Mouse (Mus musculus): ENCODE data around the gene Gfra1. TPM values are rescaled to one million over a fixed set of nuclear protein-coding genes. Genes with fewer than 3 reads are reported as not detected.

The Gfra1 gene
- polyA plus RNA-seq, 1 experiment from 2014 or later = 6.6 TPM

- Histone ChIP-seq H3K27ac (replicated peaks) (no peak overlapping the region), H3K27me3 (replicated peaks) (no peaks in the 10 kb centered on the region), H3K36me3 (0 out of 2 replicates have a peak, but pooled peaks cover 3% of the 10 kb centered on the region), H3K4me2 (no peak overlapping the region), H3K9me3 (peaks cover 4% of the 10 kb centered on the region; the same call in 1 of the 2 replicates), H3K9ac (no peak overlapping the region), H3K4me1 (no peaks in the 10 kb centered on the region), H3K4me3 (no peak overlapping the region)
- no peak for ATAC-seq (ENCODE audit: extremely low read depth, insufficient number of reproducible peaks, low FRiP score, low TSS enrichment)
- 82% methylated on average over 5 of the region's 5 CpGs for WGBS
These were observed 140.0 kb downstream of the Gfra1 start for GRCm38 (mm10) chr19:58315681-58316080.

DNA sequence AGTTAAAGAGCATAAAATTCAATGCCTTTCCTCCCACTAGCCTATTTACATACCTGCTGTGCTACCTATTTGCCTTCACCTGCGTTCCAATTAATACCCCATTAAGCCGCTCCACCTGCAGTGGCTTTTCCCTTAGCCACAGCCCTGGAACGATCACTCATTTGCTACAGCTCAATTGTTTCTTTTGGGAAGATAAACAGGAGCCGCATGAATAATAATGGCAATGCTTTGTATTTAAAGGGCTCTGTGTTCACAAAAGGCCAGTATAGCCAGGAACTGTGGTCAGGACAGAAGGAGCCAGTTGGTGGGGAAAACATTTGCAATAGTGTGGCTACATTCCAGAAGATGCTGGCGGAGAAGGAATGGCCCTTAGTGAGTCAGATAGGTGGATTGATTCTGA lies 141.1 kb downstream of the Gfra1 start:
- no peak for ATAC-seq (ENCODE audit: extremely low read depth, insufficient number of reproducible peaks, low FRiP score, low TSS enrichment)
- no peak overlapping the region for H3K27ac ChIP-seq (replicated peaks)
- H3K9ac ChIP-seq = no peak overlapping the region
- H3K4me2 ChIP-seq = no peak overlapping the region
- H3K4me1 ChIP-seq = no peaks in the 10 kb centered on the region
- H3K27me3 ChIP-seq (replicated peaks) = no peaks in the 10 kb centered on the region
- no peak overlapping the region for H3K4me3 ChIP-seq
- 81% methylated on average over 5 of the region's 5 CpGs for whole genome bisulfite sequencing
- H3K36me3 ChIP-seq = 0 out of 2 replicates have a peak, but pooled peaks cover 3% of the 10 kb centered on the region
- H3K9me3 ChIP-seq = peaks cover 4% of the 10 kb centered on the region; the same call in 1 of the 2 replicates

DNA sequence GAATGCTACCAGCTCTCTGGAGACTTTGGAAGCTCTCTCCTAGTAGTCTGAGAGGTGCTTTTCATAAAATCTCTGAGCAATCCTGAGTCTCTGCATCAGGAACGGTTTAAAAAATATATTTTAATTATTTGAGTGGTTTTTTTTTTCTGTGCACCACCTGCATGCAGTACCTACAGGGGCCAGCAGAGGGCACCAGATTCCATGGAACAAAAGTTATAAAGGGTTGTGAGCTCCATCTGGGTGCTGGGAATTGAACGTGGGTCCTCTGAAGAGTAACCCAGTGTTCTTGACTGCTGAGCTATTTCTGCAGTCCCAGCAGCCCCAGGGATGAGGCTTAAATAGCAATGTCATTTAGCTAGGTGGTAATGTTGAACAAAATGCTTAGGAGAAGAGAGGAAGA lies 141.9 kb downstream of the Gfra1 start:
- Histone ChIP-seq H3K27me3 (replicated peaks) (no peaks in the 10 kb centered on the region), H3K27ac (replicated peaks) (no peak overlapping the region), H3K4me1 (no peaks in the 10 kb centered on the region), H3K9ac (no peak overlapping the region), H3K36me3 (0 out of 2 replicates have a peak, but pooled peaks cover 3% of the 10 kb centered on the region), H3K4me2 (no peak overlapping the region), H3K9me3 (peaks cover 4% of the 10 kb centered on the region; the same call in 1 of the 2 replicates), H3K4me3 (no peak overlapping the region)
- WGBS = 75% methylated on average over 2 of the region's 2 CpGs
- ATAC-seq (ENCODE audit: extremely low read depth, insufficient number of reproducible peaks, low FRiP score, low TSS enrichment) = no peak

DNA sequence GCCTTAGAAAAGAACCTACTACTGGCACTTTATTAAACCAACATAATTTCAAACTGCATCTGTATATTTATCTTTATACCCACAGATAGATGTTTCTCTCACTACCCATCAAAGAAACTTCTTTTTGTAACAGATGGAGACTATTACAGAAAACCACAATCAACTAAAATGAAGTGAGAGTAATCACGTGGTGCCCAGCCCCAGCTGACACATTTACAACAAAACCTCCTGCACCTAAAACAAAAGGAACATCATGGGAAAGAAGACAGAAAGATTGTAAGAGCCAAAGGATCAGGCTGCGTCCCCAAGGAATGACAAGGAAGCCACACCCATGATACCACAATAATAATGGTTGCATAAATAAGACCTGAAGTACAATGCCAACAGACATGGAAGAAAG lies 143.2 kb downstream of the Gfra1 start:
- Histone ChIP-seq H3K4me3 (no peak overlapping the region), H3K9me3 (peaks cover 4% of the 10 kb centered on the region; the same call in 1 of the 2 replicates), H3K4me2 (no peak overlapping the region), H3K9ac (no peak overlapping the region), H3K27me3 (replicated peaks) (no peaks in the 10 kb centered on the region), H3K27ac (replicated peaks) (no peak overlapping the region), H3K4me1 (no peaks in the 10 kb centered on the region), H3K36me3 (0 out of 2 replicates have a peak, but pooled peaks cover 3% of the 10 kb centered on the region)
- ATAC-seq (ENCODE audit: extremely low read depth, insufficient number of reproducible peaks, low FRiP score, low TSS enrichment) = no peak
- WGBS = 76% methylated on average over 2 of the region's 2 CpGs

DNA sequence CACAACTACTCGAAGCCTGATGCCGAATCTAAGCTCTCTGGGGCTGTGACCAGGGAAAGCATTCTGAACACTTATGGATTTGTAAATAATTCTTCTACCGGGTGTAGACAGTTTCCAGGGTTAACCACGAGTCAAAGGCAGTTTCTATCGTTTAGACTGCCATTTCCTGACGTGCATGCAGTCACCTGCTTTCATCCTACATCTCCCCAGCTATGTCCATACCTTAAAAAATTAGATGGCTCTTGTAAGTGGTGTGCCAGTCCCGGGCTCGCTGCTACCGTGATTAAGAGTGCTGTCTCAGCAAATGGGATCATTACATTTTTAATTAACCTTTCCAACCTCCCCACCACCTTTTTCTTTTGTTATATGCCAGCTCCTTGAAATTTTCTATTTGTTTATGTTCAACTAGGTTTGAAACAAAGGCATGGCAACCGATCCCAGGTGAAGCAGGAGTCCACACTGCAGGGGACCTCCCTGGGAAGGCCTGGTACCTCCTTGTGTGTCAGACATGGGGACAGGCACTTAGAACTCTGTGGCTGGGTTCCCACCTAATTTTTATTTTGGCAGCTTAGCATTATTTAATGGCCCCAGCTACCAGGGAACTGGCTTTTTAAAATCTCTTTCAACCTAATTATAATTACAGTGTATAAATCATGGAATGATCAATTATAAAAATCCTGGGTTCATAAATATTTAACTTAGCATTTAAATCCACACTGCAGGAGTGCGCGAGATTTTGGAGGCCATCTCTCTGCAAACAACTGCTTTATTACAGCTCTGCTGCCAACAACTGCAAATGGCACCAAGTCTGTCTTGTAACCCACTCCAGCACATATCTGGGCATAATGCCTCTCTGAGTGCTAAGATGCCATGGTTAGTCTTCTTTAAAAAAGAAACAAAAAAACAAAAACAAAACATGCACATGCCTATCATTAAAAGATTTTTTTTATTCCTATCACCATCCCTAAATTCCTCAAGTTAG lies 145.1 kb downstream of the Gfra1 start:
- Histone ChIP-seq H3K9me3 (peaks cover 8% of the 10 kb centered on the region), H3K27ac (replicated peaks) (no peak overlapping the region), H3K4me2 (no peak overlapping the region), H3K9ac (no peak overlapping the region), H3K36me3 (0 out of 2 replicates have a peak, but pooled peaks cover 3% of the 10 kb centered on the region), H3K4me1 (no peaks in the 10 kb centered on the region), H3K27me3 (replicated peaks) (no peaks in the 10 kb centered on the region), H3K4me3 (no peak overlapping the region)
- no peak for ATAC-seq (ENCODE audit: extremely low read depth, insufficient number of reproducible peaks, low FRiP score, low TSS enrichment)
- WGBS = 68% methylated on average over 12 of the region's 12 CpGs

DNA sequence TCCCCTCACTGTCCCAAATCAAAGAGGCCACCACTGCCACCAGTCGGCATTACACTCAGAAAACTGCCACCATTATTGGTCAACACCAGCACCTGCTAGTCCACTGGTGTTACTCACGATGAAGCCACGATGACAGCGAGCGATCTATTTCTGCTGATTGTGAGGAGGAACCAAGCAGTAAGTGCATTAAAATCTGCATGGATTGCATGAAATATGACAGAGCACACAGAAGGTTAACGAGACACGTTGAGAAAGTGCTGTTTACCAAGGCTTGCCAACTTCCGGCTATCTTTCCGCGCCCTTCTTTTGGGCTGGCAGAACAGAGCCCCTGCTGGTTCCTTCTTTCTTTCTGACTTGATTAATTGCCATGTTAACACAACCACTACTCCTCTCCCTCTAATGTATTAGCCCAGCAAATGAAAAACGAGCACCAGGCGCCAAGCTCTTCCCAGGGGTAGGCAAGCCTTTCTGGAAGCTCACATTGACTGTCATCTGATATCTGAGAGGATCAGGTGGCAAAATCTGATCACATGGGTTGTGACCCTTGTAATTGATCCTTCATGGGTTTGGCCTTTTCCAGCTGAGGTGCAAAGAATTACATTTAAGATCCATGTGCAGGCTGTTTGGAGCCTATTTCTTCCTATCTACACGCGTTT lies 146.0 kb downstream of the Gfra1 start:
- Histone ChIP-seq H3K36me3 (0 out of 2 replicates have a peak, but pooled peaks cover 3% of the 10 kb centered on the region), H3K9me3 (peaks cover 8% of the 10 kb centered on the region), H3K4me3 (no peak overlapping the region), H3K9ac (no peak overlapping the region), H3K4me2 (no peak overlapping the region), H3K27ac (replicated peaks) (no peak overlapping the region), H3K4me1 (no peaks in the 10 kb centered on the region), H3K27me3 (replicated peaks) (no peaks in the 10 kb centered on the region)
- 83% methylated on average over 14 of the region's 14 CpGs for WGBS
- no peak for ATAC-seq (ENCODE audit: extremely low read depth, insufficient number of reproducible peaks, low FRiP score, low TSS enrichment)

DNA sequence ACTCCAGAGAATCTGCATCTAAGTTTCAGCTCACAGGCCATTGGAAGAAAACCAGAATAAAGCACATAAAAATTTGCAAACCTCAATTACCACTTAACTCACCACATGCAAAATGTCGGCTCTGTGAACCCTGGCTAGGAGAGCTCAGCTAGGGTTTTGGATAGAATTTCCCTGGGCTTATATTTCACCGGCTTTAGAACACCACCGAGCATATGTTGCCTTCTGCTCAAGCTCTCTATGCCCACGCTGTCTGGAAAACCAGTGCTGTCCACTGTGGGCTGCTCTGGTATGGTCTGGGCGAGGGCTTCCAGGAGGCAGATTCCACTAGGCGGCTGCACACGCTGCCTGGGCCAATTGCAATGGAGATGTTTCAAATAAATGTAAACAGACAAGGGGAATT lies 154.6 kb downstream of the Gfra1 start:
- ATAC-seq (ENCODE audit: extremely low read depth, insufficient number of reproducible peaks, low FRiP score, low TSS enrichment) = no peak
- peaks cover 3% of the 10 kb centered on the region; the same call in 1 of the 2 replicates for H3K4me1 ChIP-seq
- H3K9ac ChIP-seq = no peak overlapping the region
- no peaks in the 10 kb centered on the region for H3K36me3 ChIP-seq
- no peak overlapping the region for H3K4me3 ChIP-seq
- no peak overlapping the region for H3K4me2 ChIP-seq
- no peak overlapping the region for H3K27ac ChIP-seq (replicated peaks)
- peaks cover 21% of the 10 kb centered on the region for H3K27me3 ChIP-seq (replicated peaks)
- peaks cover 3% of the 10 kb centered on the region; the same call in 1 of the 2 replicates for H3K9me3 ChIP-seq
- WGBS = 81% methylated on average over 7 of the region's 7 CpGs

GRCm38 (mm10) chr19:58297926-58298325 lies 157.8 kb downstream of the Gfra1 start:
- no peak overlapping the region for H3K4me3 ChIP-seq
- H3K4me2 ChIP-seq = no peak overlapping the region
- no peaks in the 10 kb centered on the region for H3K36me3 ChIP-seq
- no peak for ATAC-seq (ENCODE audit: extremely low read depth, insufficient number of reproducible peaks, low FRiP score, low TSS enrichment)
- no peak overlapping the region for H3K9ac ChIP-seq
- no peak overlapping the region for H3K27ac ChIP-seq (replicated peaks)
- peaks cover 21% of the 10 kb centered on the region for H3K27me3 ChIP-seq (replicated peaks)
- WGBS = 73% methylated on average over 2 of the region's 2 CpGs
- H3K4me1 ChIP-seq = peaks cover 3% of the 10 kb centered on the region; the same call in 1 of the 2 replicates
- H3K9me3 ChIP-seq = no peaks in the 10 kb centered on the region

- Histone ChIP-seq H3K4me1 (peaks cover 3% of the 10 kb centered on the region; the same call in 1 of the 2 replicates), H3K4me2 (no peak overlapping the region), H3K36me3 (no peaks in the 10 kb centered on the region), H3K4me3 (no peak overlapping the region), H3K27ac (replicated peaks) (no peak overlapping the region), H3K9ac (no peak overlapping the region), H3K27me3 (replicated peaks) (peaks cover 21% of the 10 kb centered on the region), H3K9me3 (0 out of 2 replicates have a peak, but pooled peaks cover 5% of the 10 kb centered on the region)
- WGBS = 40% methylated on average over 7 of the region's 7 CpGs
- no peak for ATAC-seq (ENCODE audit: extremely low read depth, insufficient number of reproducible peaks, low FRiP score, low TSS enrichment)
These were observed 158.9 kb downstream of the Gfra1 start for GRCm38 (mm10) chr19:58296842-58297190.

GRCm38 (mm10) chr19:58295986-58296841 lies 159.5 kb downstream of the Gfra1 start:
- H3K4me3 ChIP-seq = no peak overlapping the region
- no peak overlapping the region for H3K4me2 ChIP-seq
- H3K27ac ChIP-seq (replicated peaks) = no peak overlapping the region
- no peak for ATAC-seq (ENCODE audit: extremely low read depth, insufficient number of reproducible peaks, low FRiP score, low TSS enrichment)
- H3K36me3 ChIP-seq = no peaks in the 10 kb centered on the region
- 75% methylated on average over 14 of the region's 14 CpGs for WGBS
- H3K4me1 ChIP-seq = peaks cover 3% of the 10 kb centered on the region; the same call in 1 of the 2 replicates
- H3K27me3 ChIP-seq (replicated peaks) = peaks cover 21% of the 10 kb centered on the region
- H3K9ac ChIP-seq = no peak overlapping the region
- 0 out of 2 replicates have a peak, but pooled peaks cover 5% of the 10 kb centered on the region for H3K9me3 ChIP-seq
